Mouse (Mus musculus): ENCODE measurements at regions not wholly inside any gene's neighbourhood (a gene's known extent, or its start where the extent isn't known, plus 50 kb on each side); places are given as distances from the start of the nearest gene placed in this dataset.

- no peak for DNase-seq (ENCODE audit: extremely low spot score, low spot score)
Observed at GRCm38 (mm10) chr3:15198086-15198485, 134.0 kb downstream of the Gm9733 start.

- no peak for DNase-seq (ENCODE audit: extremely low spot score, low spot score)
Observed at GRCm38 (mm10) chr3:15200309-15200708, 131.8 kb downstream of the Gm9733 start.

- DNase-seq (ENCODE audit: extremely low spot score, low spot score): no peak
Observed at GRCm38 (mm10) chr3:15200990-15201389, 131.1 kb downstream of the Gm9733 start.

- no peak for DNase-seq (ENCODE audit: extremely low spot score, low spot score)
Observed at GRCm38 (mm10) chr3:15202760-15203159, 129.3 kb downstream of the Gm9733 start.

GRCm38 (mm10) chr3:15205266-15206229 is 126.6 kb downstream of the Gm9733 start:
- DNase-seq (ENCODE audit: extremely low spot score, low spot score): no peak

- no peak for DNase-seq (ENCODE audit: extremely low spot score, low spot score)
Observed at GRCm38 (mm10) chr3:15212357-15212756, 119.7 kb downstream of the Gm9733 start.

GRCm38 (mm10) chr3:15217591-15217990 is 114.5 kb downstream of the Gm9733 start:
- no peak for DNase-seq (ENCODE audit: extremely low spot score, low spot score)

GRCm38 (mm10) chr3:15219275-15219674 is 112.8 kb downstream of the Gm9733 start:
- no peak for DNase-seq (ENCODE audit: extremely low spot score, low spot score)

- DNase-seq (ENCODE audit: extremely low spot score, low spot score): no peak
Observed at GRCm38 (mm10) chr3:15223266-15223665, 108.8 kb downstream of the Gm9733 start.

- no peak for DNase-seq (ENCODE audit: extremely low spot score, low spot score)
Observed at GRCm38 (mm10) chr3:15224452-15224851, 107.7 kb downstream of the Gm9733 start.

GRCm38 (mm10) chr3:15228641-15229040 is 103.5 kb downstream of the Gm9733 start:
- DNase-seq (ENCODE audit: extremely low spot score, low spot score): no peak

GRCm38 (mm10) chr3:15230204-15230603 is 101.9 kb downstream of the Gm9733 start:
- no peak for DNase-seq (ENCODE audit: extremely low spot score, low spot score)

- no peak for DNase-seq (ENCODE audit: extremely low spot score, low spot score)
Observed at GRCm38 (mm10) chr3:15231433-15231832, 100.7 kb downstream of the Gm9733 start.

GRCm38 (mm10) chr3:15237817-15238432 is 94.2 kb downstream of the Gm9733 start:
- DNase-seq (ENCODE audit: extremely low spot score, low spot score): no peak

GRCm38 (mm10) chr3:15242388-15242787 is 89.7 kb downstream of the Gm9733 start:
- DNase-seq (ENCODE audit: extremely low spot score, low spot score): no peak

- DNase-seq (ENCODE audit: extremely low spot score, low spot score): no peak
Observed at GRCm38 (mm10) chr3:15243584-15243983, 88.5 kb downstream of the Gm9733 start.

- DNase-seq (ENCODE audit: extremely low spot score, low spot score): peak; percentile 32
Observed at GRCm38 (mm10) chr3:15244999-15245398, 87.1 kb downstream of the Gm9733 start.

Measured in neural tube, embryonic 10.5 days (tissue).